Mouse (Mus musculus) pancreas, adult 10 weeks (tissue): ENCODE measurements around the gene Igflr1. TPM values are rescaled to one million over a fixed set of nuclear protein-coding genes. Genes with fewer than 3 reads are reported as not detected.

Experiments
- polyA plus RNA-seq: library from polyadenylated mRNA; stranded (reverse); fragments of 350-450 nt; fragmentation: Illumina TruSeq; extraction: RNeasy Lipid Tissue Mini Kit (QIAGEN cat#74804); gene quantifications from one replicate; pipeline ENCODE4 v1.2.3, GENCODE M21; 2015; ENCODE audit warnings: low read depth, low replicate concordance; ENCODE audit not compliant: insufficient read depth

Gene Igflr1
- 8.7 TPM for polyA plus RNA-seq

DNA sequence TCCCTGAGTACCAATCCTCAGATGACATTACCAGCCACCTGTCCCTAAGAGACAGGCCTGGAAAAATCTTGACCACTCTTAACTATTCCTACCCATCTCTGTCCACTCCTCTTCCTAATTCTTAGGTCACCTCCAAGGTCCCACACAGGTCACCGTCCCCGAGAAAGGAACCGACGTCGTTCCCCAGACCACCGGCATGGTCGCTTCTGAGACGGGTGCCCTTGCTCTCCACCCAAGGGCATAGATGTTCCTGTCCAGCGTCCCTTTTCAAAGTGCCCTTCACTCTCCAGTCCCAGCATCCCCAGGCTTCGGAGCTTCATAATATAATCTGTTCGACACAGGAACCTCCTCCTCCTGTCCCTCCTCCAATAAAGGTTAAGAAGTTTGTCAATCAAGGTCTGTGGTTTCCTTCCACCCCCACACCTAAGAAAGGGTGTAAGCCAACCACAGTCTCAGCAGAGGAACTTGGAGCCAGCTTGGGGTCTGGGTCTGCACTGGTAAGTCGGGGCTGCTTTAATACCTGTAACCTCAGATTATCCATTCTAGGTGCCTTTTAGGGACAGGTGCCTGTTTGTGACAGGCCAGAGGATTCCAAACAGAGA, at the start of gene Igflr1:
Gene Igflr1, plus strand, starts transcription at position 458 of the 602 bp plus-strand sequence.

DNA sequence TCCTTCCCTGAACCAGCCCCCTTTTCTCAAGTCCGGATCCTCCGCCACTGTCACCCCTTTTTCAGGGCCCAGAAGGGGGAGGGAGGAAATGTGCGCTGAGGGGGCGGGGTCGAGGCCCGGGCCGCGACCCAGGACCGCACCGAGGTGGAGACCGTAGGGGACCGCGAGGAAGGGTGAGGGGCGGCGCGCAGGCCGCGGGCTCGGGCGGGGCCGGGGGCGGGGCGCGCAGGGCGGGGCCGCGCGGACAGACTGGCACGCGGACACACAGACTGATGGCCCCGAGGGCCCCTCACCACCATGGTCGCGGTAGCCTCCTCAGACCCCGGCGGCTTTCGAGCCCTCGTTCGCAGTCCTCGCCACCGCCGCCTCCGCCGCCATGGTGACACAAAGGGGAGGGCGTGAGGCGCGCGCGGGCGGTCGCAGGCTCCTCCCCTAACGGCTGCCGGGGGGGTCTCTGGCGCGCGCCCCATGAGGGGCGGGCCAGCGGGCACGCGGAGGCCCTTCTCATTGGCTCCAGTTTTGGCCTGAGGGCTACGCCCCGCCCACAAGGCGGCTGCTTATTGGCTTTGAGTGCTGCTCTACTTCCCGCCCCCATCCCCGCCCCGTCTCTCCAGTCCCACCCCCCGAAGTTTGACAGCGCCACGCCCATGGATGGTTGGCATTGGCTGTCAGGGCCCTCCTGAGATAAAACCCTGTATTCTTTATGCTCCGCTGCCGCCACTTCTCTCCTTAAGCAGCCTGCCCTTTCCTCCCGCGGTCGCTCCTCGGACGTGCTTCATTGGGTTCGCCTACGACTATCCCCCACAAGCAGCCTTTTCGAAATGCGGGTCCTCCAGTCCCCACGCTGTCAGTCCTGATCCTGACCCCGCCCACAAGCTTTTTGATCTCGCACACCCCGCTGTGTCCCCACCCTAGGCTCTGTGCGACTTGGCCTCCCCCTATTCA, 30.3 kb upstream of the Igflr1 start, which contains the start of gene Arhgap33:
Gene Arhgap33, minus strand, starts transcription at position 428 of the 945 bp plus-strand sequence.

GRCm38 (mm10) chr7:30552102-30553020, 12.9 kb upstream of the Igflr1 start, which contains the start of the genes Hspb6 and Proser3:
Hspb6 (plus strand) TSS chr7:30552178.
Proser3 (minus strand) TSS chr7:30552299.

GRCm38 (mm10) chr7:30559443-30559954, 5.7 kb upstream of the Igflr1 start, which contains the start of gene Lin37:
Lin37 (minus strand) TSS chr7:30559838.

DNA sequence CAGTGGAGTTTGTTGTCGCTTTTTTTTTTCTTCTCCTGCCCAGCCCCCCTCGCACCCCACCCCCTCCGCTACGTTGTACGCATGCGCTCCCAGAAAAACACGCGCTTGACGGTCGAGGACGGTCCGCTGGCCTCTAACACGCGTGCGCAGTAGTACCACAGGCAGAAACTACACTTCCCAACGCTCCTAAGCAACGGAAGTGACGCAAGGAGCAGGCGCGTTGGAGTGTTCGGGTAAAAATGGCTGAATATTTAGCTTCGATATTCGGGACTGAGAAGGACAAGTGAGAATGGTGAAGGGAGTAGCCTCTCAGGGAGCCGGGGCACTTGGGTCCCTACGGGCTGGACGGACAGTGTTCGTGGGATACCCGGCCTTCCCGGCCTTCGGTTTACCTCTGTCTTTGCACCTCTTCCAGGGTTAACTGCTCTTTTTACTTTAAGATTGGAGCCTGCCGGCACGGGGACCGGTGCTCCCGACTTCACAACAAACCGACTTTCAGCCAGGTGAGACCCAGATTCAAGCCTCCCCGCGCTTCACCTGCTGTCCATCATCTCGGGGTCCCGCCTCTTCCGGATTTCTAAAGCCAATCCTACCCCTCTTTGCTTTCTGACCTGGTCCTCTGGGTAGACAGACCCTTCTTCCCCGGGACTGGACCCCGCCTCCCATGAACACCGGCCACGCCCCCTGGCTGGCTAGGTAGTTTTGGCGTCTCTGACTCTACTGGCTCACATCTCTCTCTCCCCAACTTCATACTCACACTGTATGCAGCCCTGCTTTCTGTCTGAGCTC, 1.9 kb upstream of the Igflr1 start, which contains the start of the genes U2af1l4, Gm49396 and Psenen:
Gene U2af1l4, plus strand, starts transcription at position 185 of the 789 bp plus-strand sequence.
Gene Gm49396, plus strand, starts transcription at position 228 of the 789 bp plus-strand sequence.
Gene Psenen, minus strand, starts transcription at position 511 of the 789 bp plus-strand sequence.

DNA sequence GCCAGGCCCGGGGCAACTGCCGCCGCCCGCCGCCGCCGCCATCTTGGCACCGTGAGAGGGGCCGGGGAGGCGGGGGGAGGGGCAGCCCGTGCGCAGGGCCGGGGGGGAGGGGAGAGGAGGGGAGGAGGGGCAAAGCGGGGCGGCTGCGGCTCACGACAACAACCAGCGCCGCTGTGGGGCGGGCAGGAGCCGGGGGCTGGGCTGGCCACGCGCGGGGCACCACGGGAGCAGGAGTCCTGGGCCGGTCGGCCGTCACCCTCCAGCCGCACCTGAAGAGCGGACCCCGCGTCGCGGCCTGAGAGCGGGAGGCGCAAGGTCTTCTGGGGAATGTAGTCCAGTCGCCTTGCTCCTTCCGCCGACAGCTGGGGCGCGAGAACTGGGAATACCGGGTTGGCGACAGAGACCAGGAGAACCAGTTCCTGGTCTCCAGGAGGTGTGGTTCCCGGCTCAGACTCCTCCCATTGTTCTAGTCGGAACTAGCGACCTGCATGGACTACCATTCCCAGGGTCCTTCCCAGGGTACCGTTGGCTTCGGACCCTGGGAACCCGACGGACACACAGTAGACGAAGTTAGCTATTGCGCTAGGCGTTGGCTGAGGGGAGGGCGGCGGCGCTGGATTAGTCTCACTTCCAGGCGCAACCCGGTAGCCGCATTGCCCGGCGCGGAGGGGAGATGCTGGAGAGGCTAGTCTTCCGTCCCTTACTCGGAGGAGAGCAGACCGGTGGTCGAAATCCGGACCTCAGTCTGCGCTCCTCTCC, 23.6 kb downstream of the Igflr1 start, which contains the start of gene Kmt2b:
Gene Kmt2b, minus strand, starts transcription at position 51 of the 759 bp plus-strand sequence.

GRCm38 (mm10) chr7:30598786-30599185, 33.6 kb downstream of the Igflr1 start, which contains the start of gene Zbtb32:
Zbtb32 (minus strand) TSS chr7:30598909.

GRCm38 (mm10) chr7:30612654-30613402, 47.6 kb downstream of the Igflr1 start, which contains the start of gene Upk1a:
Upk1a (minus strand) TSS chr7:30612847.

Other genes starting within 250 kb of the Igflr1 start
- not detected for gene E130208F15Rik, start 243.7 kb upstream of the Igflr1 start, polyA plus RNA-seq
- 3.9 TPM for gene Sdhaf1, start 241.5 kb upstream of the Igflr1 start, polyA plus RNA-seq
- gene Lrfn3, start 202.7 kb upstream of the Igflr1 start, polyA plus RNA-seq, result 2.2 TPM
- 19.8 TPM for gene Tyrobp, start 151.7 kb upstream of the Igflr1 start, polyA plus RNA-seq
- gene Hcst, start 145.6 kb upstream of the Igflr1 start, polyA plus RNA-seq, result not detected
- 0.81 TPM for gene Nfkbid, start 143.7 kb upstream of the Igflr1 start, polyA plus RNA-seq
- gene Aplp1, start 119.9 kb upstream of the Igflr1 start, polyA plus RNA-seq, result 34.1 TPM
- 2.1 TPM for gene Kirrel2, start 107.7 kb upstream of the Igflr1 start, polyA plus RNA-seq
- gene Nphs1, start 107.1 kb upstream of the Igflr1 start, polyA plus RNA-seq, result 42.1 TPM
- not detected for gene Prodh2, start 71.8 kb upstream of the Igflr1 start, polyA plus RNA-seq
- 2.0 TPM for gene Arhgap33, start 30.4 kb upstream of the Igflr1 start, polyA plus RNA-seq
- 4.7 TPM for gene Hspb6, start 13.2 kb upstream of the Igflr1 start, polyA plus RNA-seq
- 3.7 TPM for gene Proser3, start 13.1 kb upstream of the Igflr1 start, polyA plus RNA-seq
- gene Lin37, start 5.6 kb upstream of the Igflr1 start, polyA plus RNA-seq, result 63.0 TPM
- gene U2af1l4, start 2.1 kb upstream of the Igflr1 start, polyA plus RNA-seq, result 5.9 TPM
- 6.8 TPM for gene Gm49396, start 2.1 kb upstream of the Igflr1 start, polyA plus RNA-seq
- 57.9 TPM for gene Psenen, start 1.8 kb upstream of the Igflr1 start, polyA plus RNA-seq
- 13.3 TPM for gene Kmt2b, start 23.3 kb downstream of the Igflr1 start, polyA plus RNA-seq
- not detected for gene Zbtb32, start 33.5 kb downstream of the Igflr1 start, polyA plus RNA-seq
- gene Upk1a, start 47.4 kb downstream of the Igflr1 start, polyA plus RNA-seq, result not detected
- gene Cox6b1, start 60.7 kb downstream of the Igflr1 start, polyA plus RNA-seq, result 125 TPM
- gene Etv2, start 70.4 kb downstream of the Igflr1 start, polyA plus RNA-seq, result not detected
- gene Rbm42, start 84.9 kb downstream of the Igflr1 start, polyA plus RNA-seq, result 13.4 TPM
- 5.9 TPM for gene Haus5, start 99.6 kb downstream of the Igflr1 start, polyA plus RNA-seq
- gene Pmis2, start 106.2 kb downstream of the Igflr1 start, polyA plus RNA-seq, result not detected
- not detected for gene 2200002J24Rik, start 133.5 kb downstream of the Igflr1 start, polyA plus RNA-seq
- 0.65 TPM for gene Atp4a, start 146.8 kb downstream of the Igflr1 start, polyA plus RNA-seq
- 89.1 TPM for gene Tmem147, start 164.1 kb downstream of the Igflr1 start, polyA plus RNA-seq
- gene Gapdhs, start 178.3 kb downstream of the Igflr1 start, polyA plus RNA-seq, result not detected
- gene Sbsn, start 186.0 kb downstream of the Igflr1 start, polyA plus RNA-seq, result 11.2 TPM
- 10.9 TPM for gene Dmkn, start 198.3 kb downstream of the Igflr1 start, polyA plus RNA-seq
- gene Krtdap, start 222.5 kb downstream of the Igflr1 start, polyA plus RNA-seq, result not detected